Mouse (Mus musculus) olfactory bulb, adult 2 months (tissue): ENCODE results near the gene 2700097O09Rik. TPM values are rescaled to one million over a fixed set of nuclear protein-coding genes. Genes with fewer than 3 reads are reported as not detected.
"Not testable (repeated sequence)": the region's sequence is repeated elsewhere in the genome, so short reads cannot be mapped to it uniquely, and the experiment has no call there.

Source experiments
- H3K27ac ChIP-seq: fragments of 200-500 bp; 2 replicates; pipeline ENCODE4 v1.5.1; 2012; ENCODE audit warnings: low read depth, low read length; ENCODE audit not compliant: insufficient read depth
- H3K4me1 ChIP-seq: fragments of 200-500 bp; 2 replicates; pipeline ENCODE4 v1.6.1; 2012; ENCODE audit warnings: low read length; ENCODE audit not compliant: control insufficient read depth, insufficient read depth
- H3K4me3 ChIP-seq: fragments of 200-500 bp; 2 replicates; pipeline ENCODE4 v1.5.1; 2012; ENCODE audit warnings: mild to moderate bottlenecking, low read depth, low read length, moderate library complexity; ENCODE audit not compliant: insufficient read depth
- CTCF ChIP-seq: fragments of 200-500 bp; IDR thresholded peaks from 2 replicates; pipeline ENCODE4 v1.5.1; 2012; ENCODE audit warnings: low read depth, mild to moderate bottlenecking, low read length, moderate library complexity; ENCODE audit not compliant: insufficient read depth
- POLR2A ChIP-seq: fragments of 200-500 bp; IDR thresholded peaks from 2 replicates; pipeline ENCODE4 v1.6.1; 2012; ENCODE audit warnings: mild to moderate bottlenecking, low read depth, low read length, moderate library complexity; ENCODE audit not compliant: insufficient read depth
- WGBS: fragments of 180-500 bp; shearing (Covaris S2); methylation state at CpG from one replicate; pipeline ENCODE4 v1.1.7; 2018; 5-methylcytosine and 5-hydroxymethylcytosine counted together
- polyA plus RNA-seq: library from polyadenylated mRNA; stranded (reverse); fragments of >200 nt; gene quantifications from 2 replicates; pipeline ENCODE4 v1.2.4, GENCODE M21; 2012; ENCODE audit warnings: low replicate concordance; ENCODE audit not compliant: missing spikeins, insufficient read depth, insufficient read length

2700097O09Rik gene
- polyA plus RNA-seq, 1 experiment = not detected

GRCm38 (mm10) chr12:55015428-55015827 is 64.5 kb downstream of the 2700097O09Rik start:
- TF ChIP-seq CTCF (no peak), POLR2A (no peak)
- Histone ChIP-seq H3K4me3 (no peak overlapping the region), H3K27ac (no peak overlapping the region), H3K4me1 (no peaks in the 10 kb centered on the region)
- 96% methylated on average over 5 of the region's 5 CpGs for WGBS

DNA sequence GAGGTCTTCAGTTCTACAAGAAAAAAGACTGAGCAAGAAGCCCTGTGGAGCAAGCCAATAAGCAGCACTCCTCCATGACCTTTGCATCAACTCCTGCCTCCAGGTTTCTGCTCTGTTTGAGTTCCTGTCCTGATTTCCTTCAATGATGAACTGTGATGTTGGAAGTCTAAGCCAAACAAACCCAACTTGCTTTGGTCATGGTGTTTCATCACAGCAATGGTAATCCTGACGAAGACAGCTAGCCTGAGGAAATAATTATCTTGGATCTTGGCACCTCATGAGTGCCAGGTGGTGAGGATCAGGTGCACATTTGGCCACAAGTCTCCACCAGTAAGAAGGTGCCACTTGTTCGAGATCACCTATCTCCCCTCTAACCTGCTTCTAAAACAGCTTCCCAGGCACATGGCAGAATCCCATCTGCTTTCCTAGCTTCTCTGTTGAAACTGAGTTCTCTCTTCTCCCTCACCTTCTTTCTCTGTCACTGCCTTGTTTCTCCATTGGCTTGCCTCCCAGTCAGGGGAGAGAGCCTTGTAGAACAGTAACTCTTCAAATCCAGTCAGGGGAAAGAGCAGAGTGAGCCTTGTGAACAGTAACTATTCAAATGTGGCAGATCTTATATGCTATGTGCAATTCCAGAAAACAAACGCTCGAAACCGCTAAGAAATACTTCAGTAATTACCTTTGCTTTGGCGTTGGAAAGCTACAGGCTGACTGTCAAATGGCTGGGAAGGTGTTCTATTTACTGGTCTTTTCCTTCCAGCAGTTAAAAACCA is 66.1 kb downstream of the 2700097O09Rik start, which contains the start of gene Baz1a:
Gene Baz1a (minus strand): TSS at position 723 of the 773 bp plus-strand sequence.
- no peaks in the 10 kb centered on the region for H3K4me1 ChIP-seq
- H3K27ac ChIP-seq = no peak within 1 kb of the TSS
- no peak for TF ChIP-seq CTCF
- no peak for TF ChIP-seq POLR2A
- WGBS = 85% methylated on average over 6 of the region's 6 CpGs
- H3K4me3 ChIP-seq = no peak within 1 kb of the TSS

DNA sequence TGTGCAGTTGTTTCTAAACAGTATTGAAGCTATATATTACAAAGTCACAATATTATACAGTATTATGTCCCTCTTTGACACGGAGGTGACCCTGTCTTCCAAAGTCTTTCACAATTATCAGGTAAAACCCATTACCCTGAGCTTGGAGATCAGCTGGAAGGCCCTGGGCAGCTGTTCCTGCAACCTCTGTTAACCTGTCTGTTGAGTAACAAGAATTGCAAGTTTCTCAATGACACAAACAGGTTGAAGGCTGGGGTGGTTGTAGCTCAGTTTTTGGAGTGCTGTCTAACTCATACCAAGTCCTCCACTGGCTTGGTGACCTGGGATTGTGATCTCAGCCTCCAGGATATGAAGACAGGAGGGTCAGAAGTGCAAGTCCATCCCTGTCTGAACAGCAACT is 66.9 kb downstream of the 2700097O09Rik start:
- no peak overlapping the region for H3K27ac ChIP-seq
- H3K4me1 ChIP-seq = no peaks in the 10 kb centered on the region
- WGBS = 90% methylated on average over 1 of the region's 1 CpGs
- no peak for TF ChIP-seq POLR2A
- no peak for TF ChIP-seq CTCF
- H3K4me3 ChIP-seq = no peak overlapping the region

- 47% methylated on average over 14 of the region's 14 CpGs for WGBS
- TF ChIP-seq CTCF = no peak
- TF ChIP-seq POLR2A = no peak
- Histone ChIP-seq H3K27ac (no peak overlapping the region), H3K4me1 (peaks cover 4% of the 10 kb centered on the region), H3K4me3 (no peak overlapping the region)
Measured at GRCm38 (mm10) chr12:55007361-55008008, 72.4 kb downstream of the 2700097O09Rik start.

GRCm38 (mm10) chr12:55006071-55006470 is 73.8 kb downstream of the 2700097O09Rik start:
- H3K4me3 ChIP-seq = no peak overlapping the region
- 87% methylated on average over 7 of the region's 7 CpGs for WGBS
- H3K27ac ChIP-seq = no peak overlapping the region
- H3K4me1 ChIP-seq = peaks cover 4% of the 10 kb centered on the region
- TF ChIP-seq CTCF (no peak), POLR2A (no peak)

DNA sequence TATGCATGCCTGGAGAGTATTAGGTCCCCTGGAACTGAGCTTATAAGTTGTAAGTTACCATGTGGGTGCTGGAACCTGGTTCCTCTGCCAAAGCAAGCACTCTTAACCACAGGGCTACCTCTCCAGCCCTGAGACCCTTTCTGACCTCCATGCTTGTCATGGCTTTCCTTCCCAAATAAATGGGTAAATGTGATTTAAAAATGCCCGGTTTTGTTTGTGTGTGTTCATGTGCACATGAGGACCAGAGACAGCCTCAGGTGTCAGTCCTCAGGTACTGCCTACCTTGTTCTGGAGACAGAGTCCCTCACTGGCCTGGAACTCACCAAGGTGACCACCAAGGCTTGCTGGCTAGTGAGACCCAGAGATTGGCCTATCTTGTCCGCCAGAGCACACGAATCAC is 75.5 kb downstream of the 2700097O09Rik start:
- WGBS = 95% methylated on average over 3 of the region's 3 CpGs
- Histone ChIP-seq H3K4me1 (peaks cover 4% of the 10 kb centered on the region), H3K4me3 (no peak overlapping the region), H3K27ac (no peak overlapping the region)
- TF ChIP-seq CTCF = no peak
- no peak for TF ChIP-seq POLR2A

DNA sequence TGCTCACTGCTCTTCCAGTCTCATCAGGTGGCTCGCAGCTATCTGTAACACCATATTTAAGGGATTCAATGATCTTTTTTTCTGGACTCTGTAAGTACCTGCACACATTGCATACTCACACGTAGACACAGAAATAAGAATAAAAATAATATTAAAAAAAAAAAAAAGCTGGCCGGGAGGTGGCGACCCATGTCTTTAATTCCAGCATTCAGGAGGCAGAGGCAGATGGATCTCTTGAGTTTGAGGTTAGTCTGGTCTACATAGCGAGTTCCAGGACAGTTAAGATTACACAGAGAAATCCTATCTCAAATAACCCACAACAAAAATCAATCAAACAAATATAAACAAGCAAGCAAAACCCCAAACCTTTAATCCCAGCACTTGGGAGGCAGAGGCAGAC is 76.1 kb downstream of the 2700097O09Rik start:
- Histone ChIP-seq H3K27ac (no peak overlapping the region), H3K4me1 (peaks cover 4% of the 10 kb centered on the region), H3K4me3 (no peak overlapping the region)
- WGBS = 94% methylated on average over 5 of the region's 5 CpGs
- TF ChIP-seq CTCF (no peak), POLR2A (no peak)

DNA sequence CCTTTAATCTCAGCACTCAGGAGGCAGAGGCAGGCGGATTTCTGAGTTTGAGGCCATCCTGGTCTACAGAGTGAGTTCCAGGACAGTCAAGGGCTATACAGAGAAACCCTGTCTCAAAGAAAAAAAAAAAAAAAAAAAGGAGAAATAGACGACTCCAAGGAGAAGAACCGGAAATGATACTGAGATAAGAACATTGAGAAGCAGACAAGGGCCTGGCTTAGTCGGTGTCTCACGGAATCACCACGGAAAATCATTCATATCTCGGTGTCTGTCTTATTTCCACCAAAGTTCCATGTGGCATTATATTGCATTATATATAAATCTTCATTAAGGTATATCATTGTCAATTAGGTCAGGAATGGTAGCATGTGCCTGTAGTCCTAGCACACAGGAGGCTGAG is 77.4 kb downstream of the 2700097O09Rik start:
- not testable (repeated sequence) for H3K27ac ChIP-seq, H3K4me3 ChIP-seq, H3K4me1 ChIP-seq
- 93% methylated on average over 7 of the region's 7 CpGs for WGBS

DNA sequence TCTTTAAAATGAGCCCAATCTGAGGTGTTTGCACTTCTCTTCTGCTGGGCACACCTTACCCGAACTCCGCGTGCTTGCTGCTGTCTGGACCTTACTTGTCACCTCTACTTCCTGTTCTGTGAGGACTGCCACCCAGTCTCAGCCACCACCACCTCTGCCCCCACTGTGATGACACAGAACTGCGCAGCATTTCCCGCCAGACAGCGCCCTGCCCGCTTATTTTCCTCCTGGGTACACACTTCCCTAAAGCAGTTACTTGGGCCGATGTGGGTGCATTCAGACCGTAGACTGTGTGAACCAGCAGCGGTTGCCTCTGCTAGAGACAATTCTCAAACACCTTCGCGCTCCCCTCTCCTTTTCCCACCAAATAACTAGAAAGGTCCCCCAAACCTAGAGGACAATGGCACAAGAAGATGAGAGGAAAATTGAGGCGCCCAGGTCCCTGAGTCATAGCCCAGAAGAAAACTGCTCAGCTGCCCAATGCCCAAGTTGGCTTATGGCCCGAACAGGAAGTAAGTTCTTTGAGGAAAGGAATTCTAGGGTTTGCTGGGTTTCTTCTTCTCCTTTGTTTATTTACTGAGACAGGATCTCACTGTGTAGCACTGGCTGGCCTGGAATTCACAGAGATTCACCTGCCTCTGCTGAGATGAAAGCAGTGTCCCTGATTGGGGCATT is 80.8 kb downstream of the 2700097O09Rik start:
- TF ChIP-seq POLR2A = no peak
- no peak for TF ChIP-seq CTCF
- no peaks in the 10 kb centered on the region for H3K4me1 ChIP-seq
- WGBS = 87% methylated on average over 14 of the region's 14 CpGs

More for the DNA sequence above, 80.8 kb downstream of the 2700097O09Rik start:
- no peak overlapping the region for H3K27ac ChIP-seq
- no peak overlapping the region for H3K4me3 ChIP-seq
